39 mouse cellular contexts compared by ENCODE assay signal in genomic region chr5:129667851-129668250, GRCm38 (mm10). TPM values are rescaled to one million over a fixed set of nuclear protein-coding genes. Genes with fewer than 3 reads are reported as not detected.
"Had no signal": no experiment of that assay in that cellular context is flagged by ENCODE, and none has a peak within 500 bp of the region (broad histone marks: within the 10 kb centered on the region; RNA-seq: fewer than 3 reads in every experiment).

No protein-coding gene starts in this region.

- ATAC-seq: forebrain, embryonic 16.5 days; hindbrain, postnatal 0 days; intestine, embryonic 16.5 days had no signal

- H3K4me2 ChIP-seq: heart, embryonic 11.5 days; heart, embryonic 13.5 days; heart, embryonic 15.5 days; hindbrain, embryonic 15.5 days; kidney, embryonic 15.5 days; limb, embryonic 13.5 days; limb, embryonic 15.5 days; liver, embryonic 13.5 days; liver, embryonic 15.5 days had no signal

- H3K27ac ChIP-seq: gastrocnemius, adult 2 months; heart, adult 2 months; heart, embryonic 13.5 days; heart, embryonic 15.5 days; hindbrain, embryonic 13.5 days; hindbrain, embryonic 15.5 days; hindbrain, postnatal 0 days; kidney, embryonic 15.5 days; kidney, postnatal 0 days; limb, embryonic 13.5 days; limb, embryonic 15.5 days; liver, embryonic 13.5 days; liver, embryonic 15.5 days had no signal

- H3K4me3 ChIP-seq: gastrocnemius, adult 2 months; heart, adult 2 months; heart, embryonic 13.5 days; heart, embryonic 15.5 days; hindbrain, embryonic 13.5 days; hindbrain, embryonic 15.5 days; kidney, embryonic 15.5 days; limb, embryonic 15.5 days; liver, embryonic 13.5 days; liver, embryonic 15.5 days had no signal

- H3K9ac ChIP-seq: heart, embryonic 13.5 days; heart, embryonic 15.5 days; hindbrain, embryonic 13.5 days; hindbrain, embryonic 15.5 days; kidney, embryonic 15.5 days; limb, embryonic 13.5 days; limb, embryonic 15.5 days; liver, embryonic 13.5 days; liver, embryonic 15.5 days had no signal

- H3K27me3 ChIP-seq: heart, embryonic 13.5 days; heart, embryonic 15.5 days; hindbrain, embryonic 13.5 days; hindbrain, embryonic 15.5 days; kidney, embryonic 15.5 days; limb, embryonic 13.5 days; limb, embryonic 15.5 days; liver, embryonic 13.5 days; liver, embryonic 15.5 days had no signal

- H3K36me3 ChIP-seq: heart, embryonic 13.5 days; heart, embryonic 15.5 days; hindbrain, embryonic 13.5 days; hindbrain, embryonic 15.5 days; kidney, embryonic 15.5 days; limb, embryonic 13.5 days; limb, embryonic 15.5 days; liver, embryonic 13.5 days; liver, embryonic 15.5 days had no signal

- DNase-seq: gastrocnemius, adult 2 months; gastrocnemius, postnatal 10 days; gastrocnemius, postnatal 25 days; heart, adult 2 months; heart, postnatal 14 days; heart, postnatal 36 days; kidney, adult 11 months; kidney, adult 2 months; kidney, adult 9 months; kidney, postnatal 14 days; kidney, postnatal 36 days; liver, embryonic 13.5 days had no signal

- H3K9me3 ChIP-seq: heart, embryonic 13.5 days; heart, embryonic 15.5 days; hindbrain, embryonic 13.5 days; hindbrain, embryonic 15.5 days; kidney, embryonic 15.5 days; limb, embryonic 13.5 days; limb, embryonic 15.5 days; liver, embryonic 13.5 days; liver, embryonic 15.5 days had no signal

RNA-seq across cellular contexts. Expression of gene Sept14, which starts 40.5 kb away (rescaled TPM):
- total RNA-seq: gastrocnemius, adult 2 months; gastrocnemius, postnatal 10 days; gastrocnemius, postnatal 25 days; heart, adult 2 months; heart, postnatal 14 days; heart, postnatal 36 days; hematopoietic stem cell, adult 5-6 weeks; hindbrain, postnatal 0 days; layer of hippocampus, adult 18-20 months; layer of hippocampus, postnatal 10 days; layer of hippocampus, postnatal 25 days; left cerebral cortex, adult 18-20 months; left cerebral cortex, adult 8-10 months; left cerebral cortex, postnatal 10 days; left cerebral cortex, postnatal 36 days; liver, adult 2 months had no signal
- polyA plus RNA-seq: forebrain, embryonic 16.5 days; heart, adult 2 months; heart, embryonic 11.5 days; heart, embryonic 13.5 days; heart, embryonic 15.5 days; heart, postnatal 0 days; hindbrain, embryonic 11.5 days; hindbrain, embryonic 13.5 days; hindbrain, embryonic 15.5 days; hindbrain, postnatal 0 days; intestine, embryonic 14.5 days; intestine, embryonic 16.5 days; kidney, adult 2 months; kidney, embryonic 15.5 days; large intestine, adult 2 months; limb, embryonic 11.5 days; limb, embryonic 13.5 days; limb, embryonic 15.5 days; liver, adult 2 months; liver, embryonic 13.5 days; liver, embryonic 15.5 days had no signal
